Mouse (Mus musculus): Measurements from ENCODE around the gene Slc5a4a. TPM values are rescaled to one million over a fixed set of nuclear protein-coding genes. Genes with fewer than 3 reads are reported as not detected.

The Slc5a4a gene
- total RNA-seq, 2 experiments from 2014 or later, result not detected

- H3K27ac ChIP-seq, result no peak overlapping the region
- no peak for DNase-seq (ENCODE audit: extremely low spot score in 1 of 2, low spot score in 2 of 2)
- peak; percentile 56 for TF ChIP-seq CTCF (IDR thresholded peaks at IDR 0.05)
- intact Hi-C loops (cut with DNase I), result no loop called here
- no peak overlapping the region for H3K4me3 ChIP-seq
These were observed 82.4 kb downstream of the Slc5a4a start for GRCm38 (mm10) chr10:76229627-76230026.

GRCm38 (mm10) chr10:76237341-76238225 is 90.3 kb downstream of the Slc5a4a start, which contains the start of gene Prmt2:
Gene Prmt2 (minus strand): TSS chr10:76237865.
- intact Hi-C loops (cut with DNase I), result no loop called here
- peak; percentile 89 for DNase-seq (ENCODE audit: extremely low spot score in 1 of 2, low spot score in 2 of 2)
- Histone ChIP-seq H3K4me3 (peak within 1 kb of the TSS; percentile 80), H3K27ac (peak within 1 kb of the TSS; percentile 89)
- TF ChIP-seq CTCF (IDR thresholded peaks at IDR 0.05), result peak; percentile 26

Small RNAs within 50 kb of the gene (microRNA-seq; reads per million reads assigned to microRNA genes)
- gene Mir678, result 0 reads per million in 2 experiments

Other genes starting within 250 kb of the Slc5a4a start
- gene Smarcb1, start 225.8 kb upstream of the Slc5a4a start, total RNA-seq (2021), result 10 to 100 TPM; 75.8 to 78.2 TPM
- 100 to 1,000 TPM; 364 to 413 TPM for gene Chchd10, start 214.3 kb upstream of the Slc5a4a start, total RNA-seq (2021)
- 1 to 10 TPM; 1.3 TPM for gene Mmp11, start 211.0 kb upstream of the Slc5a4a start, total RNA-seq (2021)
- gene Gm867, start 206.8 kb upstream of the Slc5a4a start, total RNA-seq (2021), result under 1 TPM in 1 of 2 experiments, not detected in 1; 0.51 TPM
- not detected for gene Vpreb3, start 204.4 kb upstream of the Slc5a4a start, total RNA-seq (2021)
- gene Gm5134, start 192.9 kb upstream of the Slc5a4a start, total RNA-seq (2021), result not detected
- 10 to 100 TPM; 15.0 to 15.8 TPM for gene Zfp280b, start 114.8 kb upstream of the Slc5a4a start, total RNA-seq (2021)
- not detected for gene Slc5a4b, start 36.5 kb upstream of the Slc5a4a start, total RNA-seq (2021)
- gene Prmt2, start 90.4 kb downstream of the Slc5a4a start, total RNA-seq (2021), result 10 to 100 TPM; 58.4 to 63.9 TPM
- gene S100b, start 106.4 kb downstream of the Slc5a4a start, total RNA-seq (2021), result 100 to 1,000 TPM; 138 to 156 TPM
- gene Dip2a, start 197.8 kb downstream of the Slc5a4a start, total RNA-seq (2021), result 10 to 100 TPM; 61.4 to 63.6 TPM

All from left cerebral cortex, adult 2 months (tissue).